Mouse (Mus musculus) liver, embryonic 14.5 days (tissue): ENCODE results near the gene Sytl4.

Experiments
- CTCF ChIP-seq: IDR thresholded peaks from 2 replicates; pipeline ENCODE4 v1.5.1; 2016; ENCODE audit warnings: antibody characterized with exemption, low read depth, control low read depth
- EP300 ChIP-seq: IDR thresholded peaks from 2 replicates; pipeline ENCODE4 v1.6.1; 2016; ENCODE audit warnings: antibody characterized with exemption, low read depth

- TF ChIP-seq EP300: no peak
- no peak for TF ChIP-seq CTCF
Observed at GRCm38 (mm10) chrX:133926760-133927159, 54.9 kb downstream of the Sytl4 start.
